Comparison of ENCODE assay signal across 8 mouse cellular contexts in genomic region chr2:5080053-5080787, GRCm38 (mm10). TPM values are rescaled to one million over a fixed set of nuclear protein-coding genes. Genes with fewer than 3 reads are reported as not detected.
DNase-seq lines count a peak whose midpoint lies in the region; ATAC-seq and TF ChIP-seq lines count a peak whose summit lies in the region.

No protein-coding gene starts in this region.

- H3K27ac ChIP-seq in cerebellum, adult 2 months (ENCODE audit: insufficient read depth, low read length), result no peak overlapping the region
- H3K27ac ChIP-seq in forebrain, embryonic 16.5 days (ENCODE audit: low read length), result no peak overlapping the region
- no peak overlapping the region; the same call in none of the 2 replicates for H3K27ac ChIP-seq in liver, embryonic 13.5 days

- no peaks in the 10 kb centered on the region for H3K27me3 ChIP-seq in cerebellum, adult 2 months (ENCODE audit: control insufficient read depth, insufficient read depth, low read length)
- H3K27me3 ChIP-seq in forebrain, embryonic 16.5 days (replicated peaks; ENCODE audit: control insufficient read depth, insufficient read depth, low read length), result no peaks in the 10 kb centered on the region
- H3K27me3 ChIP-seq in liver, embryonic 13.5 days, result no peaks in the 10 kb centered on the region

- no peak for TF ChIP-seq POLR2A in cerebellum, adult 2 months (IDR thresholded peaks at IDR 0.05; ENCODE audit: borderline replicate concordance, insufficient read depth, low read length)

- H3K4me3 ChIP-seq in cerebellum, adult 2 months (replicated peaks; ENCODE audit: insufficient read depth, low read depth, low read length), result no peak overlapping the region
- peak overlapping the region; percentile 27 for H3K4me3 ChIP-seq in forebrain, embryonic 16.5 days (replicated peaks; ENCODE audit: low read length)
- 0 out of 2 replicates have a peak overlapping the region, but pooled peaks have one; percentile 27 for H3K4me3 ChIP-seq in liver, embryonic 13.5 days (replicated peaks)

- DNase-seq in urinary bladder, postnatal 14 days (ENCODE audit: low spot score), result peak; percentile 62
- no peak for DNase-seq in urinary bladder, postnatal 10 days (ENCODE audit: low spot score)
- peak in 1 of 2 experiments; percentile 51 for DNase-seq in cerebellum, adult 2 months
- peak; percentile 46 for DNase-seq in hindlimb bud, embryonic 11.5 days (ENCODE audit: extremely low spot score, low read depth, low spot score)
- DNase-seq in liver, embryonic 13.5 days, result no peak
- DNase-seq in ovary, postnatal 14 days (ENCODE audit: low spot score), result peak; percentile 34
- no peak for DNase-seq in spleen, adult 18-20 months

- H3K36me3 ChIP-seq in forebrain, embryonic 16.5 days (ENCODE audit: control insufficient read depth, insufficient read depth), result no peaks in the 10 kb centered on the region
- H3K36me3 ChIP-seq in liver, embryonic 13.5 days, result no peaks in the 10 kb centered on the region

- WGBS in cerebellum, adult 2 months, result 6% methylated on average over 14 of the region's 14 CpGs
- WGBS in forebrain, embryonic 16.5 days, result 6% methylated on average over 14 of the region's 14 CpGs
- 13% methylated on average over 14 of the region's 14 CpGs for WGBS in liver, embryonic 13.5 days (ENCODE audit: insufficient replicate concordance)

- peak; percentile 83 for ATAC-seq in forebrain, embryonic 16.5 days
- ATAC-seq in liver, embryonic 13.5 days (ENCODE audit: low read depth), result no peak

- no peaks in the 10 kb centered on the region for H3K4me1 ChIP-seq in cerebellum, adult 2 months (ENCODE audit: control insufficient read depth, insufficient read depth, low read length)
- peaks cover 3% of the 10 kb centered on the region for H3K4me1 ChIP-seq in forebrain, embryonic 16.5 days (replicated peaks; ENCODE audit: control insufficient read depth, insufficient read depth, low read length)
- H3K4me1 ChIP-seq in liver, embryonic 13.5 days (replicated peaks), result peaks cover 53% of the 10 kb centered on the region

- H3K9me3 ChIP-seq in forebrain, embryonic 16.5 days (ENCODE audit: control insufficient read depth, low read length), result no peaks in the 10 kb centered on the region
- no peaks in the 10 kb centered on the region; the same call in 1 of the 2 replicates for H3K9me3 ChIP-seq in liver, embryonic 13.5 days (replicated peaks)

- H3K4me2 ChIP-seq in forebrain, embryonic 16.5 days (ENCODE audit: low read length), result peak overlapping the region; percentile 45
- peak overlapping the region; percentile 48 for H3K4me2 ChIP-seq in liver, embryonic 13.5 days

- H3K9ac ChIP-seq in forebrain, embryonic 16.5 days (replicated peaks; ENCODE audit: low read depth, low read length), result 0 out of 2 replicates have a peak overlapping the region, but pooled peaks have one; percentile 6
- H3K9ac ChIP-seq in liver, embryonic 13.5 days, result no peak overlapping the region

- TF ChIP-seq CTCF in cerebellum, adult 2 months (IDR thresholded peaks at IDR 0.05; ENCODE audit: borderline replicate concordance, insufficient read depth, low read depth, low read length), result peak; percentile 85

RNA-seq across cellular contexts. Expression of gene Optn, which starts 16.4 kb away (rescaled TPM):
- polyA plus RNA-seq in cerebellum, adult 2 months (2012; rRNA removed), result 14.6 and 16.3 TPM in 2 replicates
- 7.4 and 8.0 TPM in 2 replicates for polyA plus RNA-seq in forebrain, embryonic 16.5 days (2015; fragmentation: Nextera tagmentation; extraction: Ambion mirVana)
- polyA plus RNA-seq in liver, embryonic 13.5 days (2015; fragmentation: Nextera tagmentation; extraction: Ambion mirVana), result 15.2 and 18.4 TPM in 2 replicates

RNA-seq across cellular contexts. Expression of gene Ccdc3, which starts 57.4 kb away (rescaled TPM):
- 4.4 and 4.6 TPM in 2 replicates for polyA plus RNA-seq in cerebellum, adult 2 months (2012; rRNA removed)
- 3.0 and 3.6 TPM in 2 replicates for polyA plus RNA-seq in forebrain, embryonic 16.5 days (2015; fragmentation: Nextera tagmentation; extraction: Ambion mirVana)
- polyA plus RNA-seq in liver, embryonic 13.5 days (2015; fragmentation: Nextera tagmentation; extraction: Ambion mirVana), result 4.0 and 5.1 TPM in 2 replicates

Comparison
In these comparisons a context has a peak if more than half of its experiments do, and no peak if none do; other contexts are left out.
1. DNase-seq: peak in urinary bladder, postnatal 14 days (single experiment), hindlimb bud, embryonic 11.5 days (single experiment) and ovary, postnatal 14 days (single experiment); none in urinary bladder, postnatal 10 days (single experiment), liver, embryonic 13.5 days (single experiment) and spleen, adult 18-20 months (0 of 2).